Mouse (Mus musculus) E14TG2a.4 (cell line): ENCODE results near the gene Fam50b.

Source experiments
- CTCF ChIP-seq: conservative IDR thresholded peaks from 2 replicates; pipeline ENCODE4 v1.5.1; 2014; ENCODE audit warnings: low read length
- NANOG ChIP-seq: IDR thresholded peaks from 2 replicates; pipeline ENCODE4 v1.6.1; 2014; ENCODE audit warnings: borderline replicate concordance, low read length, mixed read lengths
- POU5F1 ChIP-seq: IDR thresholded peaks from 2 replicates; pipeline ENCODE4 v1.6.1; 2014; ENCODE audit warnings: low read length, borderline replicate concordance

DNA sequence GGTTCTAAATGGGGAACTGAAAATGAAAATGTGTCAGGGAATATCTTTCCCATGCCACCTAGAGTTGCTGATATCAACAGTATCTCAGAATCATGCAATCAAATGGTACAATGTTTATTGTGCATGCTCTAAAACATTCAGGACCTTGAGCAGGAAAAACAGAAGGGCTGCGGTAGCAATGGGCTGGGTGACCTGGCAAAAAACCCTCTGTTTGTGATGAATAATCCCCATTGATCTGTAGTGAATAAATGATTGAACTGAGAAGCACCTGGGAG, 4.0 kb downstream of the Fam50b start:
- TF ChIP-seq CTCF = no peak
- TF ChIP-seq POU5F1 = no peak
- no peak for TF ChIP-seq NANOG
